Mouse (Mus musculus) MEL (cell line): ENCODE measurements at regions not wholly inside any gene's neighbourhood (a gene's known extent, or its start where the extent isn't known, plus 50 kb on each side); places are given as distances from the start of the nearest gene placed in this dataset.

ENCODE experiments used
- DNase-seq: peaks from one replicate; pipeline ENCODE4 v3.0.0; 2011; ENCODE audit warnings: low read depth, low spot score
- H3K27ac ChIP-seq: 2 replicates; pipeline ENCODE4 v1.5.1; 2012; ENCODE audit warnings: low read depth, mild to moderate bottlenecking, control low read depth, low read length, moderate library complexity; ENCODE audit not compliant: control insufficient read depth
- H3K27me3 ChIP-seq, 2 experiments: fragments of 150-350 bp in 1 of 2; sonication (generic) in 1 of 2; 2 replicates each; pipeline ENCODE4 v1.6.1; 2012; ENCODE audit warnings: low read length in 2 of 2, mild to moderate bottlenecking in 2 of 2, improper control_type of control experiment in 1 of 2, moderate library complexity in 1 of 2; ENCODE audit not compliant: insufficient read depth in 2 of 2, control insufficient read depth in 1 of 2
- H3K36me3 ChIP-seq, 2 experiments: 2 replicates each; pipeline ENCODE4 v1.6.1; 2012 to 2014; ENCODE audit warnings: low read length in 2 of 2, improper control_type of control experiment in 1 of 2, inconsistent platforms in 1 of 2, mild to moderate bottlenecking in 1 of 2; ENCODE audit not compliant: insufficient read depth in 2 of 2, control insufficient read depth in 1 of 2
- H3K4me1 ChIP-seq, 2 experiments: fragments of 150-350 bp in 1 of 2; sonication (generic) in 1 of 2; 2 replicates each; pipeline ENCODE4 v1.6.1; 2012; ENCODE audit warnings: low read length in 2 of 2, improper control_type of control experiment in 1 of 2, mild to moderate bottlenecking in 1 of 2; ENCODE audit not compliant: insufficient read depth in 2 of 2, control insufficient read depth in 1 of 2
- H3K4me3 ChIP-seq, 2 experiments: fragments of 150-350 bp in 1 of 2; sonication (generic) in 1 of 2; 2 replicates each; pipeline ENCODE4 v1.5.1; 2012; ENCODE audit warnings: low read depth in 2 of 2, low read length in 2 of 2, mild to moderate bottlenecking in 2 of 2, moderate library complexity in 2 of 2, control low read depth in 1 of 2, improper control_type of control experiment in 1 of 2; ENCODE audit not compliant: control insufficient read depth in 1 of 2, insufficient read depth in 1 of 2
- H3K79me2 ChIP-seq: 2 replicates; pipeline ENCODE4 v1.6.1; 2012; ENCODE audit warnings: mild to moderate bottlenecking, low read length, moderate library complexity; ENCODE audit not compliant: control insufficient read depth, poor library complexity, insufficient read depth
- H3K9ac ChIP-seq: 2 replicates; pipeline ENCODE4 v1.6.1; 2012; ENCODE audit warnings: low read depth, mild to moderate bottlenecking, control low read depth, low read length, moderate library complexity; ENCODE audit not compliant: control insufficient read depth, poor library complexity, severe bottlenecking
- H3K9me3 ChIP-seq: fragments of 150-350 bp; sonication (generic); replicated peaks from 2 replicates; pipeline ENCODE4 v1.6.1; 2012; ENCODE audit warnings: mild to moderate bottlenecking, low read length, improper control_type of control experiment, moderate library complexity; ENCODE audit not compliant: insufficient read depth
- BHLHE40 ChIP-seq: IDR thresholded peaks from 2 replicates; pipeline ENCODE4 v1.6.1; 2012; ENCODE audit warnings: low read depth, mild to moderate bottlenecking, inconsistent platforms, low read length, improper control_type of control experiment, borderline replicate concordance
- CHD1 ChIP-seq: IDR thresholded peaks from 2 replicates; pipeline ENCODE4 v1.6.1; 2012; ENCODE audit warnings: low read depth, mild to moderate bottlenecking, inconsistent platforms, low read length, improper control_type of control experiment
- CHD2 ChIP-seq: IDR thresholded peaks from 2 replicates; pipeline ENCODE4 v1.6.1; 2011; ENCODE audit warnings: low read length, improper control_type of control experiment
- CTCF ChIP-seq, 3 experiments: IDR thresholded peaks in 2 of 3; conservative IDR thresholded peaks in 1 of 3; 2 replicates each; pipeline ENCODE4 v1.5.1; 2011 to 2012; ENCODE audit warnings: low read length in 3 of 3, low read depth in 2 of 3, mild to moderate bottlenecking in 2 of 3, improper control_type of control experiment in 1 of 3, inconsistent platforms in 1 of 3, mixed read lengths in 1 of 3, moderate library complexity in 1 of 3; ENCODE audit not compliant: control insufficient read depth in 1 of 3, insufficient read depth in 1 of 3, poor library complexity in 1 of 3, severe bottlenecking in 1 of 3
- E2F4 ChIP-seq: IDR thresholded peaks from 2 replicates; pipeline ENCODE4 v1.6.1; 2011; ENCODE audit warnings: low read depth, low read length, improper control_type of control experiment, borderline replicate concordance
- EP300 ChIP-seq, 2 experiments: IDR thresholded peaks; 2 replicates each; pipeline ENCODE4 v1.6.1; 2011; ENCODE audit warnings: improper control_type of control experiment in 2 of 2, low read length in 2 of 2, low read depth in 1 of 2, mild to moderate bottlenecking in 1 of 2
- ETS1 ChIP-seq: IDR thresholded peaks from 2 replicates; pipeline ENCODE4 v1.6.1; 2012; ENCODE audit warnings: low read depth, mild to moderate bottlenecking, inconsistent platforms, low read length, improper control_type of control experiment, moderate library complexity
- GABPA ChIP-seq: IDR thresholded peaks from 2 replicates; pipeline ENCODE4 v1.6.1; 2012; ENCODE audit warnings: low read depth, mild to moderate bottlenecking, inconsistent platforms, low read length, improper control_type of control experiment, moderate library complexity
- HCFC1 ChIP-seq: IDR thresholded peaks from 2 replicates; pipeline ENCODE4 v1.6.1; 2012; ENCODE audit warnings: low read depth, mild to moderate bottlenecking, inconsistent platforms, low read length, improper control_type of control experiment, moderate library complexity
- JUND ChIP-seq: IDR thresholded peaks from 2 replicates; pipeline ENCODE4 v1.6.1; 2011; ENCODE audit warnings: low read depth, mild to moderate bottlenecking, improper control_type of control experiment, low read length
- KAT2A ChIP-seq: conservative IDR thresholded peaks from 2 replicates; pipeline ENCODE4 v1.6.1; 2012; ENCODE audit warnings: low read depth, low read length, improper control_type of control experiment, inconsistent platforms
- MAX ChIP-seq: IDR thresholded peaks from 2 replicates; pipeline ENCODE4 v1.6.1; 2011; ENCODE audit warnings: low read length, improper control_type of control experiment
- MAZ ChIP-seq: IDR thresholded peaks from 2 replicates; pipeline ENCODE4 v1.6.1; 2012; ENCODE audit warnings: low read depth, mild to moderate bottlenecking, inconsistent platforms, low read length, improper control_type of control experiment
- MXI1 ChIP-seq: IDR thresholded peaks from 2 replicates; pipeline ENCODE4 v1.6.1; 2011; ENCODE audit warnings: mild to moderate bottlenecking, low read depth, low read length, improper control_type of control experiment
- MYB ChIP-seq: IDR thresholded peaks from 2 replicates; pipeline ENCODE4 v1.6.1; 2011; ENCODE audit warnings: mild to moderate bottlenecking, low read depth, low read length, improper control_type of control experiment
- NELFE ChIP-seq: IDR thresholded peaks from 2 replicates; pipeline ENCODE4 v1.6.1; 2011; ENCODE audit warnings: low read depth, low read length, improper control_type of control experiment
- NRF1 ChIP-seq: IDR thresholded peaks from 2 replicates; pipeline ENCODE4 v1.6.1; 2014; ENCODE audit warnings: low read depth, mild to moderate bottlenecking, inconsistent platforms, low read length, improper control_type of control experiment, moderate library complexity; ENCODE audit not compliant: poor library complexity, insufficient read depth, severe bottlenecking
- POLR2AphosphoS2 ChIP-seq: IDR thresholded peaks from 2 replicates; pipeline ENCODE4 v1.6.1; 2011; ENCODE audit warnings: low read length, improper control_type of control experiment
- RAD21 ChIP-seq: IDR thresholded peaks from 2 replicates; pipeline ENCODE4 v1.6.1; 2011; ENCODE audit warnings: mild to moderate bottlenecking, low read depth, low read length, improper control_type of control experiment
- RCOR1 ChIP-seq: IDR thresholded peaks from 2 replicates; pipeline ENCODE4 v1.6.1; 2012; ENCODE audit warnings: low read depth, mild to moderate bottlenecking, inconsistent platforms, low read length, improper control_type of control experiment
- SIN3A ChIP-seq: IDR thresholded peaks from 2 replicates; pipeline ENCODE4 v1.6.1; 2012; ENCODE audit warnings: low read length, improper control_type of control experiment, inconsistent platforms
- SMC3 ChIP-seq: IDR thresholded peaks from 2 replicates; pipeline ENCODE4 v1.6.1; 2011; ENCODE audit warnings: low read depth, low read length, improper control_type of control experiment
- TBP ChIP-seq: IDR thresholded peaks from 2 replicates; pipeline ENCODE4 v1.8.0; 2011; ENCODE audit warnings: low read depth, low read length, improper control_type of control experiment
- TCF12 ChIP-seq: IDR thresholded peaks from 2 replicates; pipeline ENCODE4 v1.6.1; 2014; ENCODE audit warnings: low read depth, mild to moderate bottlenecking, inconsistent platforms, low read length, improper control_type of control experiment, moderate library complexity
- USF2 ChIP-seq, 2 experiments: IDR thresholded peaks; 2 replicates each; pipeline ENCODE4 v1.6.1; 2011 to 2012; ENCODE audit warnings: improper control_type of control experiment in 2 of 2, low read length in 2 of 2, borderline replicate concordance in 1 of 2, inconsistent platforms in 1 of 2, low read depth in 1 of 2, mild to moderate bottlenecking in 1 of 2; ENCODE audit not compliant: insufficient read depth in 1 of 2
- ZC3H11A ChIP-seq: IDR thresholded peaks from 2 replicates; pipeline ENCODE4 v1.6.1; 2012; ENCODE audit warnings: low read depth, mild to moderate bottlenecking, inconsistent platforms, low read length, improper control_type of control experiment
- ZKSCAN1 ChIP-seq: IDR thresholded peaks from 2 replicates; pipeline ENCODE4 v1.6.1; 2012; ENCODE audit warnings: low read depth, mild to moderate bottlenecking, inconsistent platforms, low read length, improper control_type of control experiment, moderate library complexity

GRCm38 (mm10) chrX:112984668-112985067, 200.6 kb downstream of the Chm start:
- no peak overlapping the region for H3K4me3 ChIP-seq
- no peaks in the 10 kb centered on the region for H3K79me2 ChIP-seq
- H3K27ac ChIP-seq, result no peak overlapping the region
- H3K27me3 ChIP-seq, result no peaks in the 10 kb centered on the region
- TF ChIP-seq HCFC1 (no peak), JUND (no peak), POLR2AphosphoS2 (no peak)
- H3K36me3 ChIP-seq, result no peaks in the 10 kb centered on the region
- no peaks in the 10 kb centered on the region for H3K9me3 ChIP-seq
- no peak overlapping the region for H3K9ac ChIP-seq
- no peaks in the 10 kb centered on the region for H3K4me1 ChIP-seq
- no peak for DNase-seq

GRCm38 (mm10) chrX:112984073-112984472, 201.2 kb downstream of the Chm start:
- no peak overlapping the region for H3K4me3 ChIP-seq
- no peak for DNase-seq
- H3K27me3 ChIP-seq, result no peaks in the 10 kb centered on the region
- TF ChIP-seq MXI1, result no peak
- no peak for TF ChIP-seq CHD1
- no peak for TF ChIP-seq SMC3
- H3K27ac ChIP-seq, result no peak overlapping the region
- no peak overlapping the region for H3K9ac ChIP-seq
- H3K4me1 ChIP-seq, result no peaks in the 10 kb centered on the region
- no peaks in the 10 kb centered on the region for H3K36me3 ChIP-seq
- H3K9me3 ChIP-seq, result no peaks in the 10 kb centered on the region
- H3K79me2 ChIP-seq, result no peaks in the 10 kb centered on the region

- H3K4me1 ChIP-seq, result no peaks in the 10 kb centered on the region
- H3K27ac ChIP-seq, result no peak overlapping the region
- peak; percentile 69 for DNase-seq
- H3K79me2 ChIP-seq, result no peaks in the 10 kb centered on the region
- no peak for TF ChIP-seq JUND
- TF ChIP-seq HCFC1, result no peak
- TF ChIP-seq EP300 (IDR thresholded peaks at IDR 0.05; ENCODE audit: low read depth in 1 of 2, low read length in 2 of 2), result no peak
- peak; percentile 26 to 79 (median 54); a peak in 5 of 6 replicates for TF ChIP-seq CTCF (IDR thresholded peaks at IDR 0.05 in 2 of 3, conservative IDR thresholded peaks at IDR 0.05 in 1 of 3; ENCODE audit: control insufficient read depth in 1 of 3, insufficient read depth in 1 of 3, low read depth in 2 of 3, low read length in 3 of 3, poor library complexity in 1 of 3, severe bottlenecking in 1 of 3)
- no peak for TF ChIP-seq CHD2
- no peak for TF ChIP-seq BHLHE40
- TF ChIP-seq NRF1, result no peak
- TF ChIP-seq ZC3H11A, result peak; percentile 88
- TF ChIP-seq MAX, result no peak
- TF ChIP-seq E2F4, result no peak
- TF ChIP-seq ZKSCAN1, result no peak
- TF ChIP-seq MXI1, result no peak
- no peak for TF ChIP-seq USF2 (IDR thresholded peaks at IDR 0.05; ENCODE audit: borderline replicate concordance in 1 of 2, insufficient read depth in 1 of 2, low read depth in 1 of 2, low read length in 2 of 2)
- TF ChIP-seq POLR2AphosphoS2, result no peak
- TF ChIP-seq TBP, result no peak
- TF ChIP-seq NELFE, result no peak
- TF ChIP-seq KAT2A, result no peak
- TF ChIP-seq RCOR1, result no peak
- no peak for TF ChIP-seq GABPA
- no peak for TF ChIP-seq ETS1
- TF ChIP-seq TCF12, result no peak
- no peak for TF ChIP-seq SIN3A
- no peak for TF ChIP-seq MAZ
- TF ChIP-seq MYB, result no peak
- peak; percentile 93 for TF ChIP-seq RAD21
- TF ChIP-seq SMC3, result peak; percentile 92
- H3K4me3 ChIP-seq, result no peak overlapping the region
- no peaks in the 10 kb centered on the region for H3K36me3 ChIP-seq
- H3K9ac ChIP-seq, result no peak overlapping the region
- H3K27me3 ChIP-seq, result no peaks in the 10 kb centered on the region
- no peaks in the 10 kb centered on the region for H3K9me3 ChIP-seq
Observed at GRCm38 (mm10) chrX:112978583-112978982, 206.7 kb downstream of the Chm start.
